8 mouse cellular contexts compared by ENCODE assay signal in the genomic region with DNA sequence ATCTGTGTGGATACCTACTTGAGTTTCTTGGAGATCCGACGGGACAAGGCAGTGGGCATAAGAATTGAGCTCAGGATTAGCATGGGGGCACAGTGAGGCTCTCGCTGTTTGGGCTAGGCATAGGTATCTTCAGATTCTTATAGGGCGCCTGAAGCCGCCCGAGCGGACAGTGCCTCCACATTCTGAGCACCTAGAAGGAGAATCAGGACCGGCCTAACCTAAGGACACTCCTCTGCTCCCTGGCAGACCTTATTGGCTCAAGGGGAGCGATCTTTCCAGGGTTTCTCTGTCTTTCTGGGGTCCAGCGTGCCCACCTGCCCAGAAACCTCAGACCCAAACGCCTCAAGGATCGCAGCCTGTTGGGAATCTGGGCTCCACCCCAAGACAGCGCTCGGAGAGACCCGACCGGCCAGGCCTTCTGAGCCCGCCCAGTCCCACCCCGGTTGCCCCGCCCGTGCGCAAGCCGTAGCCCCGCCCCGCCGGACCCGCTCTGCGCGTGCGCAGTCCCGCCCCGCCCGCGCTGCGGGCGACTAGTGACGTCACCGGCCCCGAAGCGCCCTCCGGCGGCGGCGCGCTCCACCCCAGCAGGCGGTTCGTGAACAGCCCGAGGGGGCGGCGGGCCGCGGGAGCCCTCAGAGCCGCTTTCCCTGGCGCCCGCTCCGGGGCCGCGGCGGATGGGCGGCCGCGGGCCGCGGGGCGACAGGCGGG. TPM values are rescaled to one million over a fixed set of nuclear protein-coding genes. Genes with fewer than 3 reads are reported as not detected.
DNase-seq lines count a peak whose midpoint lies in the region; ATAC-seq lines count a peak whose summit lies in the region.

A gene (plus strand): TSS at position 532 of the 708 bp plus-strand sequence.

- no peaks in the 10 kb centered on the region for H3K9me3 ChIP-seq in embryonic facial prominence, embryonic 11.5 days (replicated peaks; ENCODE audit: control insufficient read depth, low read length)
- H3K9me3 ChIP-seq in midbrain, embryonic 11.5 days (ENCODE audit: control insufficient read depth, low read length): no peaks in the 10 kb centered on the region

- H3K4me1 ChIP-seq in embryonic facial prominence, embryonic 11.5 days (ENCODE audit: control insufficient read depth, insufficient read depth, low read length): no peaks in the 10 kb centered on the region; the same call in 1 of the 2 replicates
- peaks cover 22% of the 10 kb centered on the region for H3K4me1 ChIP-seq in midbrain, embryonic 11.5 days (ENCODE audit: control insufficient read depth, insufficient read depth, low read length)

- peak; percentile 82 for ATAC-seq in embryonic facial prominence, embryonic 11.5 days (replicated peaks; ENCODE audit: insufficient number of reproducible peaks, low FRiP score, low TSS enrichment, low read depth)
- ATAC-seq in granulocyte monocyte progenitor cell, adult 5-6 weeks (replicated peaks; ENCODE audit: poor library complexity, severe bottlenecking): peak; percentile 75
- peak; percentile 94 for ATAC-seq in midbrain, embryonic 11.5 days (ENCODE audit: low FRiP score)

- H3K27ac ChIP-seq in embryonic facial prominence, embryonic 11.5 days (replicated peaks; ENCODE audit: low read depth, low read length): no peak within 1 kb of the TSS; the same call in 1 of the 2 replicates
- H3K27ac ChIP-seq in midbrain, embryonic 11.5 days (ENCODE audit: low read depth, low read length): peak within 1 kb of the TSS; percentile 47

- no peaks in the 10 kb centered on the region for H3K36me3 ChIP-seq in embryonic facial prominence, embryonic 11.5 days (replicated peaks; ENCODE audit: control insufficient read depth, insufficient read depth, low read depth, low read length)
- H3K36me3 ChIP-seq in midbrain, embryonic 11.5 days (ENCODE audit: control insufficient read depth, insufficient read depth, low read length): no peaks in the 10 kb centered on the region

- intact Hi-C loops in left cerebral cortex, postnatal 4 days (cut with DNase I): no loop called here

- H3K4me3 ChIP-seq in embryonic facial prominence, embryonic 11.5 days (ENCODE audit: low read depth, low read length): peak within 1 kb of the TSS; percentile 79
- peak within 1 kb of the TSS; percentile 91 for H3K4me3 ChIP-seq in midbrain, embryonic 11.5 days (ENCODE audit: low read depth, low read length)

- H3K27me3 ChIP-seq in embryonic facial prominence, embryonic 11.5 days (ENCODE audit: control insufficient read depth, insufficient read depth, low read length): no peaks in the 10 kb centered on the region
- no peaks in the 10 kb centered on the region for H3K27me3 ChIP-seq in midbrain, embryonic 11.5 days (ENCODE audit: control insufficient read depth, insufficient read depth, low read length)

- peak within 1 kb of the TSS; percentile 90 for H3K4me2 ChIP-seq in embryonic facial prominence, embryonic 11.5 days (ENCODE audit: low read depth, low read length)
- peak within 1 kb of the TSS; percentile 94 for H3K4me2 ChIP-seq in midbrain, embryonic 11.5 days

- peak within 1 kb of the TSS; percentile 82 for H3K9ac ChIP-seq in embryonic facial prominence, embryonic 11.5 days (replicated peaks; ENCODE audit: low read length)
- peak within 1 kb of the TSS; percentile 91 for H3K9ac ChIP-seq in midbrain, embryonic 11.5 days (ENCODE audit: low read length)

- WGBS in embryonic facial prominence, embryonic 11.5 days: 2% methylated on average over 53 of the region's 65 CpGs
- 3% methylated on average over 54 of the region's 65 CpGs for WGBS in midbrain, embryonic 11.5 days

- peak; percentile 98 for DNase-seq in adrenal gland, postnatal 14 days
- peak; percentile 93 for DNase-seq in embryonic facial prominence, embryonic 11.5 days (ENCODE audit: low spot score)
- DNase-seq in kidney, adult 11 months: peak; percentile 85
- peak; percentile 95 for DNase-seq in left cerebral cortex, postnatal 4 days
- peak; percentile 100 for DNase-seq in midbrain, embryonic 11.5 days (ENCODE audit: low spot score, missing footprints)
- DNase-seq in right cerebral cortex, postnatal 4 days: peak; percentile 99
- DNase-seq in yolk sac, embryonic 10.5 days (ENCODE audit: low spot score): peak; percentile 92

RNA-seq across cellular contexts. Expression of the gene that starts here (rescaled TPM):
- total RNA-seq in adrenal gland, postnatal 14 days (2021): 54.8 and 66.4 TPM in 2 replicates
- polyA plus RNA-seq in embryonic facial prominence, embryonic 11.5 days (2014; fragmentation: Nextera tagmentation; extraction: Ambion mirVana): 6.8 and 7.7 TPM in 2 replicates
- total RNA-seq in granulocyte monocyte progenitor cell, adult 5-6 weeks (2014; fragmentation: Nextera tagmentation): 10.1 and 20.3 TPM in 2 replicates
- total RNA-seq in granulocyte monocyte progenitor cell, adult 5-6 weeks (2017): 12.4 and 21.6 TPM in 2 replicates
- total RNA-seq in left cerebral cortex, postnatal 4 days (2021): 10 to 100 TPM; 82.5 to 88.2 TPM
- 8.6 and 10.7 TPM in 2 replicates for polyA plus RNA-seq in midbrain, embryonic 11.5 days (2014; fragmentation: Nextera tagmentation; extraction: Ambion mirVana)
